Mouse (Mus musculus): ENCODE data around the gene Csnk2a1.
A peak's percentile ranks its signal among the peaks of the same experiment; 100 is the strongest.
"Not testable (repeated sequence)": the region's sequence is repeated elsewhere in the genome, so short reads cannot be mapped to it uniquely, and the experiment has no call there.

Csnk2a1 gene

GRCm38 (mm10) chr2:152240580-152240979 lies 13.9 kb downstream of the Csnk2a1 start:
- DNase-seq: no peak

- no peak for DNase-seq
Observed at GRCm38 (mm10) chr2:152247213-152247612, 20.6 kb downstream of the Csnk2a1 start.

- no peak for DNase-seq
Observed at GRCm38 (mm10) chr2:152250511-152250910, 23.9 kb downstream of the Csnk2a1 start.

GRCm38 (mm10) chr2:152259739-152260138 lies 33.1 kb downstream of the Csnk2a1 start:
- DNase-seq: no peak

- DNase-seq: no peak
Observed at GRCm38 (mm10) chr2:152273639-152274038, 47.0 kb downstream of the Csnk2a1 start.

GRCm38 (mm10) chr2:152281407-152281806 lies 54.8 kb downstream of the Csnk2a1 start:
- DNase-seq: no peak

GRCm38 (mm10) chr2:152287560-152287959 lies 60.9 kb downstream of the Csnk2a1 start:
- DNase-seq: no peak

GRCm38 (mm10) chr2:152288046-152288445 lies 61.4 kb downstream of the Csnk2a1 start:
- DNase-seq: no peak

GRCm38 (mm10) chr2:152289623-152290022 lies 63.0 kb downstream of the Csnk2a1 start:
- not testable (repeated sequence) for DNase-seq

- DNase-seq: no peak
Observed at GRCm38 (mm10) chr2:152292475-152292874, 65.8 kb downstream of the Csnk2a1 start.

- no peak for DNase-seq
Observed at GRCm38 (mm10) chr2:152293179-152293726, 66.6 kb downstream of the Csnk2a1 start.

GRCm38 (mm10) chr2:152293727-152294475 lies 67.3 kb downstream of the Csnk2a1 start, which contains the start of gene Tbc1d20:
Gene Tbc1d20 (plus strand): TSS chr2:152293828.
- DNase-seq: peak; percentile 93

- no peak for DNase-seq
Observed at GRCm38 (mm10) chr2:152294541-152294940, 67.9 kb downstream of the Csnk2a1 start.

- no peak for DNase-seq
Observed at GRCm38 (mm10) chr2:152302862-152303261, 76.2 kb downstream of the Csnk2a1 start.

GRCm38 (mm10) chr2:152303781-152304180 lies 77.1 kb downstream of the Csnk2a1 start:
- DNase-seq: no peak

GRCm38 (mm10) chr2:152305480-152305879 lies 78.8 kb downstream of the Csnk2a1 start:
- DNase-seq: no peak

- DNase-seq: no peak
Observed at GRCm38 (mm10) chr2:152307186-152307585, 80.5 kb downstream of the Csnk2a1 start.

GRCm38 (mm10) chr2:152312996-152313395 lies 86.4 kb downstream of the Csnk2a1 start:
- no peak for DNase-seq

- DNase-seq: no peak
Observed at GRCm38 (mm10) chr2:152313926-152314325, 87.3 kb downstream of the Csnk2a1 start.

- no peak for DNase-seq
Observed at GRCm38 (mm10) chr2:152317054-152317453, 90.4 kb downstream of the Csnk2a1 start.

- no peak for DNase-seq
Observed at GRCm38 (mm10) chr2:152321558-152321957, 94.9 kb downstream of the Csnk2a1 start.

GRCm38 (mm10) chr2:152322198-152322597 lies 95.6 kb downstream of the Csnk2a1 start:
- DNase-seq: no peak

- DNase-seq: no peak
Observed at GRCm38 (mm10) chr2:152323971-152324370, 97.3 kb downstream of the Csnk2a1 start.

GRCm38 (mm10) chr2:152324842-152325241 lies 98.2 kb downstream of the Csnk2a1 start:
- DNase-seq: no peak

- DNase-seq: no peak
Observed at GRCm38 (mm10) chr2:152326157-152326556, 99.5 kb downstream of the Csnk2a1 start.

All from thymus, postnatal 14 days (tissue).